Mouse (Mus musculus): ENCODE measurements around the gene Adgrv1.

DNA sequence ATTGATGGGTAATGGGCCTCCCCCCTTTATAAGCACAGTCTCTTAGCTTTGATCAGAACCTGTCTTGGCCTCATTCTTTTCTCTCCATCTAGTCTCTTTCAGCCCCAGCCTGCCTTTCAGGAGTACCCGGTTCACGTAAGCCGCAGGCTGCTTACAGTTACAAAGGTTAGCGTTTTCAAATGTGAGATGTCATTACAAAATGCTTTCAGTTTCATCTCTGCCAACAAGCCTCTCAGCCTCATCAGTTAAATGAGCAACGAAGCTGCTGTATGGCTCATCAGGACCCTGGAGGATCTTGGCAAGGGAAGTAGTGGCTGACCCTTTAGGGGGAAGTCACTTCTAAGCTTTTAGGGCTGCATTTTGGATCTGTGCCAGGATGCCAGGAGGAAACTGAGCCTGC lies 560.7 kb downstream of the Adgrv1 start:
- no peak for TF ChIP-seq CTCF (IDR thresholded peaks at IDR 0.05)
- no peak for TF ChIP-seq EP300 (IDR thresholded peaks at IDR 0.05)
